Mouse (Mus musculus) bone marrow macrophage, adult 2 months (primary cell): ENCODE results near the gene Kifc1.
"Not testable (repeated sequence)": the region's sequence is repeated elsewhere in the genome, so short reads cannot be mapped to it uniquely, and the experiment has no call there.

Source experiments
- CTCF ChIP-seq: IDR thresholded peaks from 2 replicates; pipeline ENCODE4 v1.5.1; 2012; ENCODE audit warnings: low read depth, mild to moderate bottlenecking, low read length, moderate library complexity
- POLR2A ChIP-seq: IDR thresholded peaks from 2 replicates; pipeline ENCODE4 v1.6.1; 2012; ENCODE audit warnings: mild to moderate bottlenecking, low read depth, low read length, borderline replicate concordance

DNA sequence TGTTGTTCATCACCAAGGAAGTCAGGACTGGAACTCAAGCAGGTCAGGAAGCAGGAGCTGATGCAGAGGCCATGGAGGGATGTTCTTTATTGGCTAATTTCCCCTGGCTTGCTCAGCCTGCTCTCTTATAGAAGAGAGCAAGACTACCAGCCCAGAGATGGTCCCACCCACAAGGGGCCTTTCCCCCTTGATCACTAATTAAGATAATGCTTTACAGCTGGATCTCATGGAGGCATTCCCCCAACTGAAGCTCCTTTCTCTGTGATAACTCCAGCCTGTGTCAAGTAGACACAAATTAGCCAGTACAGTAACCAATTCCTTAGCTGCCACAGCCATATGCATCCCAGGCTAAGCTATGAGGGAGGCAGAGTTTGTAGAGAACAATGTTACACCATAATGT lies 2.2 kb downstream of the Kifc1 start:
- not testable (repeated sequence) for TF ChIP-seq POLR2A, CTCF
